Mouse (Mus musculus): ENCODE data around the gene Gprin1. TPM values are rescaled to one million over a fixed set of nuclear protein-coding genes. Genes with fewer than 3 reads are reported as not detected.

Gprin1 gene
- polyA plus RNA-seq, 1 experiment from 2014 or later, result 33.9 TPM

DNA sequence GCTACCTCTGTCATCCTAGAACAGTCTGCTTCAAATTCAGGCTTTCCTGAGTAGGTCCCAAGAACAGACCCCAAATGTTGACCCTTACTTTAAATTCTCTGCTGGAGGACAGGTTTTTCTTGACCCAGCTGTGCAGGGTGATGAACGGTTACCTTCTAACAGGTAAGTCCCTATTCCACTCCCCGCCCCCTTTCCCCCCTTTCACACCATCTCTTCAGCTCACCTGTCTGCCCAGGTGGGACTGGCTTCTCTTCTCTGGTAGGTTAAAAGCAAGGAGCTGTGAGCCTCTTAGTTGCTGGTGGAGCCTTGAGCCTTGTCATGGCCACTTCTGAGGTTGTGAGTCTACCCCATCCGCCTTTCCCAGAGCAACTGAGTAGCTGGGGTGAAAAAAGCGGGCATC lies 34.0 kb upstream of the Gprin1 start, which contains the start of gene Eif4e1b:
Gene Eif4e1b (plus strand): TSS at position 301 of the 400 bp plus-strand sequence.
- no peak for ATAC-seq (ENCODE audit: low FRiP score, low read depth)
- H3K4me1 ChIP-seq (replicated peaks), result peaks cover 6% of the 10 kb centered on the region

GRCm38 (mm10) chr13:54783235-54783634 lies 33.6 kb upstream of the Gprin1 start:
- no peak overlapping the region for H3K9ac ChIP-seq
- H3K4me2 ChIP-seq, result no peak overlapping the region
- H3K4me3 ChIP-seq, result no peak overlapping the region
- 48% methylated on average over 2 of the region's 2 CpGs for WGBS
- H3K4me1 ChIP-seq (replicated peaks), result peaks cover 5% of the 10 kb centered on the region
- no peak for ATAC-seq (ENCODE audit: low FRiP score, low read depth)
- no peaks in the 10 kb centered on the region for H3K36me3 ChIP-seq
- no peak overlapping the region for H3K27ac ChIP-seq (replicated peaks)
- H3K27me3 ChIP-seq, result no peaks in the 10 kb centered on the region
- no peaks in the 10 kb centered on the region for H3K9me3 ChIP-seq

More for the DNA sequence above, 34.0 kb upstream of the Gprin1 start, which contains the start of gene Eif4e1b:
- no peaks in the 10 kb centered on the region for H3K27me3 ChIP-seq
- H3K36me3 ChIP-seq, result no peaks in the 10 kb centered on the region
- H3K27ac ChIP-seq (replicated peaks), result no peak within 1 kb of the TSS
- no peak within 1 kb of the TSS for H3K4me3 ChIP-seq
- WGBS, result 92% methylated on average over 4 of the region's 4 CpGs
- no peaks in the 10 kb centered on the region for H3K9me3 ChIP-seq
- no peak within 1 kb of the TSS for H3K4me2 ChIP-seq
- H3K9ac ChIP-seq, result no peak within 1 kb of the TSS

DNA sequence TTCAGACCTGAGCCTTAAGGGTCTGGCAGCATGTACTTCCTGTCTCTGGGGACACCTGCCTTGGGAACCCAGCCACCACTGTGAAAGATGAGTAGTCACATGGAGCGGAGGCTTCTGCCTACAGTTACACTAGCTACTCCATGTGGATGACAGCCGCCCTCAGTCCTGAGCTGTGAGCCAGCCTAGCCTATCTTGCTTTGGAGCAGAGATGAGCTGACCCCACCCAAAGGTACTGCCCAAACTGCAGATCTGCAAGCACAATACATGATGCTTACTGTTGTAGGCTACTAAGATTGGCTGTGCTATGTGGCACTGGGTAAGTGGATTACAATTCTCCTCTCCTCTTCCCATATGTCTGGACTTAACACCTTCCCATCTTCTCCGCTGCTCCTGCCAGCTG lies 31.4 kb upstream of the Gprin1 start:
- Histone ChIP-seq H3K27me3 (no peaks in the 10 kb centered on the region), H3K4me2 (no peak overlapping the region), H3K4me1 (replicated peaks) (peaks cover 5% of the 10 kb centered on the region), H3K27ac (replicated peaks) (no peak overlapping the region; the same call in 1 of the 2 replicates), H3K4me3 (no peak overlapping the region), H3K36me3 (no peaks in the 10 kb centered on the region), H3K9me3 (no peaks in the 10 kb centered on the region), H3K9ac (no peak overlapping the region)
- 82% methylated on average over 3 of the region's 3 CpGs for WGBS
- ATAC-seq (ENCODE audit: low FRiP score, low read depth), result no peak

DNA sequence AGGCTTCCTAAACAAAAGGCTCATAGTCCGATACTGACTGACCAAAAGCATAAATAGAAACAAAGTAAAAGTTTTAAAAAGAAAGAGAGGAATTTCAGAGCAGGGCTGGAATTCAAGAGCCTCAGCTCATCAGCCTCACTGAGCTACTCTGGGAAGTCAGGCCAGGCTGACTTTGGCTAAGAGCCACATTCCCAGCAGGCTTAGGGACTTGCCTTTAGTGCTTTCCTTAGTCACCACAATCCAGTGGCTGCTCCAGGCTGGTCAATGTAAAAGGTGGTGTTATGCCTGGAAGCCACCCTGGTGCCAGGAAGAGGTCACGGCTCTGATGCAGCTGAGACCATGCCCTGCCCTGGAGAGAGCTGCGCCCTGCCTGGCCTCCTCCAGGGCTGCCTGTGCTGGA lies 30.9 kb upstream of the Gprin1 start:
- ATAC-seq (ENCODE audit: low FRiP score, low read depth), result peak; percentile 66; the same call in 1 of the 2 replicates
- no peak overlapping the region; the same call in 1 of the 2 replicates for H3K27ac ChIP-seq (replicated peaks)

GRCm38 (mm10) chr13:54767012-54767411 lies 17.3 kb upstream of the Gprin1 start:
- peaks cover 30% of the 10 kb centered on the region for H3K4me1 ChIP-seq (replicated peaks)
- peak overlapping the region; percentile 67 for H3K4me2 ChIP-seq
- H3K4me3 ChIP-seq, result peak overlapping the region; percentile 51; the same call in 1 of the 2 replicates
- no peak overlapping the region for H3K9ac ChIP-seq
- H3K9me3 ChIP-seq, result no peaks in the 10 kb centered on the region
- ATAC-seq (ENCODE audit: low FRiP score, low read depth), result no peak
- H3K27me3 ChIP-seq, result peaks cover 32% of the 10 kb centered on the region
- no peaks in the 10 kb centered on the region for H3K36me3 ChIP-seq
- H3K27ac ChIP-seq (replicated peaks), result peak overlapping the region; percentile 72
- WGBS, result 82% methylated on average over 4 of the region's 4 CpGs

More for the DNA sequence above, 30.9 kb upstream of the Gprin1 start:
- Histone ChIP-seq H3K4me3 (no peak overlapping the region), H3K9ac (no peak overlapping the region), H3K9me3 (no peaks in the 10 kb centered on the region), H3K4me2 (no peak overlapping the region), H3K27me3 (no peaks in the 10 kb centered on the region), H3K36me3 (no peaks in the 10 kb centered on the region), H3K4me1 (replicated peaks) (peaks cover 5% of the 10 kb centered on the region)
- WGBS, result 57% methylated on average over 3 of the region's 3 CpGs

DNA sequence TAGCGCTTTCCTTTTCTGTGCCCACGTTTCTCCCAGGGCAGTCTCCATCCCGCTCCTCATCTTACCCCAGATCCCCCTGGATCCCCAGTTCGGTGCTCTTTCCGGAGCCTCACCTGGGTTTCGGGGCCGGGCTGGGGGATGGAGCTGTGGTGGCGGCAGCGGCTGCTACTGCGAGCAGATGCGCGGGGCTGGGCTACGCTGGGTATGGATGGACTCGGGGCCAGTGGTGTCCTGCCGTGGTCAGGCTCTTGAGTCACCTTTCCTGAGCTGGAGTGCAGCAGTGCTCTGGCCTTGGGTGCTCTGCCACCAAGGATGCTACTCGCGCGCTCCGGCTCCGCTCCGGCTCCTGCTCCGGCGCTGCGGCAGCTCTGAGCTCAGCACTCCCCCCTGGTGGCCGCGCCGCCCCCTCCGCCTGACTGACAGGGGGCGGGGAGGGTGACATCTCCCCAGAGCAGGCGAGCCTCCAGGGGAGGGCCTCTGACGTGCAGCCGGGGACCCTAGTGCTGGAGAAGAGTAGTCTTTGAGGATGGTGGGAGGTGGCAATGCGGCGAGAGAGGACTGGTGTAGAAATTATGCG lies 16.6 kb upstream of the Gprin1 start, which contains the start of gene Sncb:
Gene Sncb (minus strand): TSS at position 404 of the 577 bp plus-strand sequence.
- WGBS, result under 1% methylated on average over 35 of the region's 35 CpGs
- Histone ChIP-seq H3K9me3 (no peaks in the 10 kb centered on the region), H3K9ac (peak within 1 kb of the TSS; percentile 54), H3K4me2 (peak within 1 kb of the TSS; percentile 67), H3K27me3 (peaks cover 34% of the 10 kb centered on the region), H3K4me3 (peak within 1 kb of the TSS; percentile 51), H3K27ac (replicated peaks) (peak within 1 kb of the TSS; percentile 72), H3K4me1 (replicated peaks) (peaks cover 30% of the 10 kb centered on the region), H3K36me3 (no peaks in the 10 kb centered on the region)
- ATAC-seq (ENCODE audit: low FRiP score, low read depth), result peak; percentile 85

DNA sequence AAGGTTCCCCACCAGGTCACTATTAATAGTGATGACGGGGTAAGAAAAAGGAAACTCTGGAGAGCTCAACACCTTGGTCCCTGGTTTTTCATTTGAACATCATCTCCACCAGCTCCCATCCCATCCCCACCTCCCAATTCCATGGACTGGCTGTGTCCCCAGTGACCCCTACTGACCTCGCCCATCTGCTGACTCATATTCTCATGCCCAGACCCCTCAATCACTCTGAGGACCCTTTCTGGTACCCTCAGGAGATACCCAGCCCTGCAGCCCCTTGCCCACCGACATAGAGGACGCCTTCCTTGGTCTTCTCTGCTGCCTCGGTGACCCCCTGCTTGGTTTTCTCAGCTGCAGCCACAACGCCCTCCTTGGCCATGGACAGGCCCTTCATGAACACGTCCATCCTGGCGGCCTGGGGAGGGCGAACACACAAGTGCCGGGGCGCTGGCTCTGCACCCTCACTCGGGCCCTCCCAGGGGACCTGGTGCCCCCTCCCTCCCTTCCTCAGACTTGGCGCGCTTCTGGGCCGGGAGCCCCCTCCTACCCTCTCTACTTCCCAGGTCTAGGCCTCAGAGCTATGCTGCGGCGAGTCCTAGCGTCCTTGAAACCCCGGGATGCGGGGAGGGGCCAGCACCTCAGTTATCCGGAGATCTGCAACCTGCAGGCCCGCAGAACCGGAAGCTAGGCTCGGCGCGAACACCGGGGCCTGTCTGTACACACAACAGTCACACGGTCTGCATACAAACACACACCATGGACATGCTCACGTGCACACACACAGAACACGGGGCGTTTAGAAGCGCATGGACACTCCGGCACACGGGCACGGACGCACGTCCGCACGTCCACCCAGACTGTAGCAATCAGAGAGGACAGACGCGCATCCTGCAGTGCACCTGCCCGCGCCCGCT lies 15.9 kb upstream of the Gprin1 start:
- H3K27me3 ChIP-seq, result peaks cover 34% of the 10 kb centered on the region
- H3K9me3 ChIP-seq, result no peaks in the 10 kb centered on the region
- H3K4me3 ChIP-seq, result peak overlapping the region; percentile 51
- H3K4me1 ChIP-seq (replicated peaks), result peaks cover 30% of the 10 kb centered on the region
- WGBS, result 4% methylated on average over 44 of the region's 44 CpGs
- peak; percentile 47 for ATAC-seq (ENCODE audit: low FRiP score, low read depth)
- H3K36me3 ChIP-seq, result no peaks in the 10 kb centered on the region
- peak overlapping the region; percentile 67 for H3K4me2 ChIP-seq
- peak overlapping the region; percentile 54 for H3K9ac ChIP-seq
- H3K27ac ChIP-seq (replicated peaks), result peak overlapping the region; percentile 72

DNA sequence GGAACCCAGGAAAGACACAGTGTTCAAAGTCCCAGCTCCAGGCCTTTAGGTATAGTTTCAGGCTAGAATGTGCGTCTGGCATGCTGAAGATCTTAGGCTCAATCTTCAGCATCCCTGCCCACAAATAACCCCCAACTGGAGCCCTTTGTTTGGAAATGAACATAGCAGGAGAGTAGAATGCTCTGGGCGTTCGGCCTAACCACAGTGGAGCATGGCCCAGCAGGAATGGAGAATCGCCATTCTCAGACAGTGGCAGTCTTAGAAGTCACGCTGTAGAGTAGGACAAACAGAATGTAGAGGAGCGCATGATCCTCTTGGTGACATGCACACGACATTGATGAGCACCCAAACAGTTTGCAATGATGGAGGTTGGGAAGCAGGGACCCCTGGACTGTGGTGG lies 11.2 kb upstream of the Gprin1 start:
- Histone ChIP-seq H3K4me3 (no peak overlapping the region), H3K4me2 (no peak overlapping the region), H3K9ac (no peak overlapping the region), H3K4me1 (replicated peaks) (peaks cover 48% of the 10 kb centered on the region), H3K36me3 (no peaks in the 10 kb centered on the region), H3K27ac (replicated peaks) (no peak overlapping the region), H3K9me3 (no peaks in the 10 kb centered on the region), H3K27me3 (peaks cover 34% of the 10 kb centered on the region)
- 70% methylated on average over 7 of the region's 7 CpGs for WGBS
- no peak for ATAC-seq (ENCODE audit: low FRiP score, low read depth)

- H3K27ac ChIP-seq (replicated peaks), result 0 out of 2 replicates have a peak overlapping the region, but pooled peaks have one; percentile 14
- H3K4me1 ChIP-seq (replicated peaks), result peaks cover 48% of the 10 kb centered on the region
- no peak for ATAC-seq (ENCODE audit: low FRiP score, low read depth)
- H3K36me3 ChIP-seq, result no peaks in the 10 kb centered on the region
- no peak overlapping the region for H3K4me3 ChIP-seq
- no peak overlapping the region for H3K4me2 ChIP-seq
- 52% methylated on average over 8 of the region's 8 CpGs for WGBS
- no peaks in the 10 kb centered on the region for H3K9me3 ChIP-seq
- H3K9ac ChIP-seq, result no peak overlapping the region
- peaks cover 33% of the 10 kb centered on the region for H3K27me3 ChIP-seq
Measured at GRCm38 (mm10) chr13:54760164-54760795, 10.6 kb upstream of the Gprin1 start.

GRCm38 (mm10) chr13:54759496-54759895 lies 9.8 kb upstream of the Gprin1 start:
- Histone ChIP-seq H3K36me3 (no peaks in the 10 kb centered on the region), H3K9ac (peak overlapping the region; percentile 36), H3K27me3 (peaks cover 25% of the 10 kb centered on the region), H3K4me3 (peak overlapping the region; percentile 39; the same call in 1 of the 2 replicates), H3K27ac (replicated peaks) (peak overlapping the region; percentile 94), H3K4me1 (replicated peaks) (peaks cover 48% of the 10 kb centered on the region), H3K4me2 (peak overlapping the region; percentile 82), H3K9me3 (no peaks in the 10 kb centered on the region)
- ATAC-seq (ENCODE audit: low FRiP score, low read depth), result peak; percentile 1; the same call in 1 of the 2 replicates
- 6% methylated on average over 7 of the region's 7 CpGs for WGBS

- Histone ChIP-seq H3K36me3 (no peaks in the 10 kb centered on the region), H3K4me1 (replicated peaks) (peaks cover 51% of the 10 kb centered on the region), H3K4me3 (peak overlapping the region; percentile 39), H3K27ac (replicated peaks) (peak overlapping the region; percentile 94), H3K9ac (peak overlapping the region; percentile 36), H3K27me3 (peaks cover 19% of the 10 kb centered on the region), H3K9me3 (no peaks in the 10 kb centered on the region), H3K4me2 (peak overlapping the region; percentile 82)
- under 1% methylated on average over 29 of the region's 29 CpGs for WGBS
- ATAC-seq (ENCODE audit: low FRiP score, low read depth), result peak; percentile 40; the same call in 1 of the 2 replicates
Measured at GRCm38 (mm10) chr13:54758756-54759470, 9.2 kb upstream of the Gprin1 start.

Measured in hindbrain, embryonic 15.5 days (tissue).